Mouse (Mus musculus) cerebellum, postnatal 36 days (tissue): ENCODE results near the gene Btbd35f19.
"Not testable (repeated sequence)": the region's sequence is repeated elsewhere in the genome, so short reads cannot be mapped to it uniquely, and the experiment has no call there.

Experiments used
- DNase-seq, 2 experiments: peaks; one replicate each; pipeline ENCODE4 v3.0.0; 2021 to 2022; ENCODE audit warnings: mixed read lengths in 2 of 2

The Btbd35f19 gene

GRCm38 (mm10) chrX:31383818-31384217, at the start of gene Btbd35f19:
Gene Btbd35f19 (minus strand): TSS chrX:31383918.
- DNase-seq: not testable (repeated sequence)

- not testable (repeated sequence) for DNase-seq
Observed at GRCm38 (mm10) chrX:31341924-31342323, 41.8 kb downstream of the Btbd35f19 start.

GRCm38 (mm10) chrX:31336154-31336553, 47.6 kb downstream of the Btbd35f19 start, which contains the start of gene Btbd35f26:
Gene Btbd35f26 (plus strand): TSS chrX:31336454.
- DNase-seq: not testable (repeated sequence)
